ENCODE assay signal across 7 mouse cellular contexts in the genomic region with DNA sequence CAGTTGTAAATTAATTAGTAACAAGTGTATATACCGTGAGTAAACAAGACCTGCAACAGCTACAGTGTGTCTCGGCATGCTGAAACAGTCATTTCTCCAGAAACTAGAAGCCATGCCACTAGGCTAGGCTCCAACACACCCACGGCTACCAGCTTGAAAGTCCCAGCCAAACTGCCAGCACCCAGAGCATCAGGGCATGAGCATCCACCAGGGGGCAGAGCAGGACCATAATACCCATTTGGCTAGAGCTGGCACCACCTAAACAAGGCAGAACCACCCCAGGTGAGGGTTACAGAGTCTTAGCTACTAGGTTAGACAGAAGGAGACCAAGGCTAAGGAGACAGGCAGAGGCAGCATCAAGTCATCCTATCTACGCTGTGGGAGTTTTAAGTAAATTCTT. TPM values are rescaled to one million over a fixed set of nuclear protein-coding genes. Genes with fewer than 3 reads are reported as not detected.
DNase-seq lines count a peak whose midpoint lies in the region; ATAC-seq and TF ChIP-seq lines count a peak whose summit lies in the region.

No protein-coding gene starts in this region.

- peak; percentile 79 for ATAC-seq in hindbrain, postnatal 0 days
- peak; percentile 76 for ATAC-seq in midbrain, embryonic 15.5 days (replicated peaks)

- TF ChIP-seq POLR2A in spleen, adult 2 months (IDR thresholded peaks at IDR 0.05; ENCODE audit: low read depth, low read length): no peak

- 19% methylated on average over 4 of the region's 4 CpGs for WGBS in hindbrain, postnatal 0 days
- 32% methylated on average over 4 of the region's 4 CpGs for WGBS in midbrain, embryonic 15.5 days
- 18% methylated on average over 4 of the region's 4 CpGs for WGBS in spleen, adult 2 months

- H3K4me2 ChIP-seq in hindbrain, postnatal 0 days (ENCODE audit: low read depth, low read length): no peak overlapping the region
- no peak overlapping the region for H3K4me2 ChIP-seq in midbrain, embryonic 15.5 days

- H3K9me3 ChIP-seq in hindbrain, postnatal 0 days (ENCODE audit: low read length): no peaks in the 10 kb centered on the region
- H3K9me3 ChIP-seq in midbrain, embryonic 15.5 days: no peaks in the 10 kb centered on the region

- no peaks in the 10 kb centered on the region for H3K36me3 ChIP-seq in hindbrain, postnatal 0 days (ENCODE audit: insufficient read depth, low read length)
- H3K36me3 ChIP-seq in midbrain, embryonic 15.5 days (replicated peaks): no peaks in the 10 kb centered on the region
- H3K36me3 ChIP-seq in spleen, adult 2 months (ENCODE audit: control insufficient read depth, insufficient read depth, low read length): no peaks in the 10 kb centered on the region

- peak; percentile 80 for DNase-seq in ZHBTc4 (ENCODE audit: low read depth, low spot score)
- peak; percentile 93 for DNase-seq in cerebellum, adult 8-10 months
- DNase-seq in frontal cortex, postnatal 10 days (ENCODE audit: low spot score in 2 of 2): peak; percentile 65 to 73
- DNase-seq in hindbrain, postnatal 0 days (ENCODE audit: low spot score): peak; percentile 94
- peak; percentile 53 to 94 for DNase-seq in left cerebral cortex, adult 9 months (ENCODE audit: low spot score in 2 of 2)
- peak; percentile 56 to 70 for DNase-seq in spleen, adult 2 months (ENCODE audit: low read depth in 1 of 2, low spot score in 2 of 2)

- no peak overlapping the region for H3K27ac ChIP-seq in hindbrain, postnatal 0 days
- H3K27ac ChIP-seq in midbrain, embryonic 15.5 days: no peak overlapping the region
- no peak overlapping the region for H3K27ac ChIP-seq in spleen, adult 2 months (ENCODE audit: insufficient read depth, low read length)

- no peaks in the 10 kb centered on the region for H3K27me3 ChIP-seq in hindbrain, postnatal 0 days (ENCODE audit: insufficient read depth, low read length)
- H3K27me3 ChIP-seq in midbrain, embryonic 15.5 days (replicated peaks): no peaks in the 10 kb centered on the region
- H3K27me3 ChIP-seq in spleen, adult 2 months (ENCODE audit: control insufficient read depth, insufficient read depth, low read length): no peaks in the 10 kb centered on the region

- peaks cover 13% of the 10 kb centered on the region; the same call in 1 of the 2 replicates for H3K4me1 ChIP-seq in hindbrain, postnatal 0 days (ENCODE audit: insufficient read depth, low read length)
- peaks cover 27% of the 10 kb centered on the region for H3K4me1 ChIP-seq in midbrain, embryonic 15.5 days
- H3K4me1 ChIP-seq in spleen, adult 2 months (ENCODE audit: control insufficient read depth, insufficient read depth, insufficient read length): no peaks in the 10 kb centered on the region

- no peak overlapping the region for H3K4me3 ChIP-seq in hindbrain, postnatal 0 days (ENCODE audit: low read length)
- H3K4me3 ChIP-seq in midbrain, embryonic 15.5 days: no peak overlapping the region
- H3K4me3 ChIP-seq in spleen, adult 2 months (ENCODE audit: extremely low read depth, insufficient read depth, insufficient read length): no peak overlapping the region

- TF ChIP-seq CTCF in hindbrain, postnatal 0 days (IDR thresholded peaks at IDR 0.05; ENCODE audit: low read depth): peak; percentile 97
- peak; percentile 78; the same call in 1 of the 2 replicates for TF ChIP-seq CTCF in spleen, adult 2 months (IDR thresholded peaks at IDR 0.05; ENCODE audit: extremely low read depth, insufficient read depth, insufficient read length, insufficient replicate concordance)

- no peak overlapping the region for H3K9ac ChIP-seq in hindbrain, postnatal 0 days (replicated peaks; ENCODE audit: low read length)
- H3K9ac ChIP-seq in midbrain, embryonic 15.5 days: no peak overlapping the region

RNA-seq across cellular contexts. Expression of a gene that starts 55.6 kb away (rescaled TPM):
- 1.8 and 2.9 TPM in 2 replicates for total RNA-seq in hindbrain, postnatal 0 days (2014; rRNA removed)
- 0.78 and 0.98 TPM in 2 replicates for polyA plus RNA-seq in hindbrain, postnatal 0 days (2015; fragmentation: Nextera tagmentation; extraction: Ambion mirVana)
- 0.74 and 1.4 TPM in 2 replicates for polyA plus RNA-seq in midbrain, embryonic 15.5 days (2015; fragmentation: Nextera tagmentation; extraction: Ambion mirVana)
- 4.0 and 5.8 TPM in 2 replicates for polyA plus RNA-seq in spleen, adult 2 months (2012; rRNA removed)
